Mouse (Mus musculus) liver, postnatal 0 days (tissue): ENCODE measurements at regions not wholly inside any gene's neighbourhood (a gene's known extent, or its start where the extent isn't known, plus 50 kb on each side); places are given as distances from the start of the nearest gene placed in this dataset.

Experiments
- CTCF ChIP-seq: sonication (generic); IDR thresholded peaks from 2 replicates; pipeline ENCODE4 v1.5.1; 2016; ENCODE audit warnings: antibody characterized with exemption, low read depth
- EP300 ChIP-seq: IDR thresholded peaks from 2 replicates; pipeline ENCODE4 v1.6.1; 2016; ENCODE audit warnings: antibody characterized with exemption, low read depth, mild to moderate bottlenecking

- TF ChIP-seq CTCF (no peak), EP300 (no peak)
Observed at GRCm38 (mm10) chr4:131685544-131685943, 152.5 kb downstream of the Ptpru start.
